Mouse (Mus musculus) heart, postnatal 4 days (tissue): ENCODE measurements around the gene Baiap3. TPM values are rescaled to one million over a fixed set of nuclear protein-coding genes. Genes with fewer than 3 reads are reported as not detected.
"Not testable (repeated sequence)": the region's sequence is repeated elsewhere in the genome, so short reads cannot be mapped to it uniquely, and the experiment has no call there.

Experiments used
- DNase-seq: peaks from one replicate; pipeline ENCODE4 v3.0.0; 2021
- total RNA-seq, 2 experiments: library from RNA; stranded (reverse); gene quantifications; 2 replicates each; pipeline ENCODE4 v1.2.3; 2021

Gene Baiap3
- total RNA-seq, 2 experiments from 2014 or later: 0.14 to 0.31 TPM

DNA sequence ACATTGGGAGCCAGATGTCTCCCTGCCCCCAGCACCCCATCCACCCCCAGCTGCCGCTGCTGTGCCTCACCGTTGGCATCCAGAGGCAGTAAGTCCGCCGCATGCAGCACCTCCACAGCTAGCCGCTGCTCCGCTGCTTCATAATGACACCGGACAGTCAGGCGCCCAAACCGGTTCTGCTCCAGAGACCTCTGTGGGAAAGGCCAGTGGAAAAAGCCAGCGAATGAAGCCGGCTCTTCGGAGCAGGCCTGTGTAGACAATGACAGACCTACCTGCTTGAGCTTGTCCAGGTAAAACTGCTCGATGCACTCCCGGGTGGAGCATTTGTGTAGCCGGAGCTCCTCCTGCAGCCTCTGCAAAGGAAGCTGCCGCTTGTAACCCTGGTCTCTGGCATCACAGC lies 11.9 kb downstream of the Baiap3 start:
- DNase-seq: no peak

DNA sequence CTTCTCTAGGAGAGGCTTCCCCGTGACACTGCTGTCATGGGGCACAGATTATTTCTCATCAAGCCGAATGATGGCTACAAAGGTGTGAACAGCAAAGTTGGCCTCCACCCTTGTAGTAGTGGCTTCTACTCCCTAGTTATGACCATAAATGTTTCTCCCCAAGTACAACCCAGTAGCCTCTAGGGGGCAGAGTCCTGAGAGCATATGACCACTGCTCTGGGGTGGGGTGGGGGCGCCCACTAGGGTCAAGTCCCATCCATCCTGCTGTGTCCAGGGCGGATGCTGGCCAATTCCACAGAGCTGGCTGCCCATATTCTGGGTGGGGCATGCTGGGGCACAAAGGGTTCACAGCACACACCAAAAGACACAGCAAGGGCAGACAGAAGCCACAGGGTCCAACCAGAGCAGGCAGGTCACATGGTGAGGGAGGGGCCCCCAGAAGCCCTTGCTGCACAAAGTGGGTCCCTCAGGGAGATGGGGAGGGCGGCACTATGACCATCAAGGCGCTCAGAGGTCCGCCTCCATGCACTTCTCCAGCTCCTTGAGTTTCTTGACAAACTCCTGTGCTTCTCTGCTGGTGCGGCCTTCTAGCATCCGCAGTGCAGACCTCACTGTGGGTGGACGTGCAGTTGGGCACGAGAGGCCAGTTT lies 12.9 kb downstream of the Baiap3 start:
- DNase-seq: no peak

DNA sequence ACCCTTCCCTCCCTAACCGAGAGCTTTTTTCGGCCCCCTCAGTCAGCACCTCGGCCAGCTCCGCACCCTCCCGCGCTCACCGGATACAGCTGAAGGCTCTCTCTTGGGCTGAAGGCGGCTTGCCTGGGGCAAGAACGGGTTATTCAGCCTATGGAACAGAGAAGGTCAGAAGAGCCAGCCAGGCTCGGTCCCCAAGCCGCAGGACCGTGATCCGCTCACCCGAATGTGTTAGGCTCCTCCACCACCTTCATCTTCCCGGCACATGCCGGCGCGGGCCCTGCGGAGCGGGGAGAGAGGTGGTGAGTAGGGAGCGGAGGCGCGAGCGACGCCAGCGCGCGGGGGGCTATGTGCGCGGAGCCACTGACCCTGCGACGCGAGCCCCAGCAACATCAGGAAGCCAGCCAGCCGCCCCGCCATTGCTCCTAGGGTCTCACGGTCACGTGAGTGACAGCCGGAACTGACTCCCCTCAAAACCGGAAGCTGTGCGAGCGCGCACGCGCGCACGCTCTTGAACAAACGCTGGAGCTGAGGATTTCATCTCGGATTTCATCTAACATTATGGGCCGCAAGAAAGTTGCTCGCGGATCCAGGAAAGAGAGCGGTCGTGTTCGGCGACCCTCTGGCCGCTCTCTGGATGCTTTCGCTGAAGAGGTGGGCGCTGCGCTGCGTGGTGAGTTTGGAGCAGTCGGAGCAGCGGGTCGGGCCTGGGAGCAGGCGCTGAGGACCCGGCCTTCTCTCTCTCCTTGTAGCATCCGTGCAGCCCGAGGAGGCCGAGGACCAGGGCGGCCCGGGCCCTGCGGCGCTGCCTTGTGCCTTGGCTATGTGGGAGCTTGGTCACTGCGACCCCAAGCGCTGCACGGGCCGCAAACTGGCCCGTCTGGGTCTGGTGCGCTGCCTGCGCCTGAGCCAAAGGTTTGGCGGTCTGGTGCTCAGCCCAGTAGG lies 16.2 kb downstream of the Baiap3 start, which contains the start of the genes Gnptg and Tsr3:
Gene Gnptg, minus strand, starts transcription at position 430 of the 942 bp plus-strand sequence.
Gene Tsr3, plus strand, starts transcription at position 476 of the 942 bp plus-strand sequence.
- DNase-seq: peak; percentile 85

DNA sequence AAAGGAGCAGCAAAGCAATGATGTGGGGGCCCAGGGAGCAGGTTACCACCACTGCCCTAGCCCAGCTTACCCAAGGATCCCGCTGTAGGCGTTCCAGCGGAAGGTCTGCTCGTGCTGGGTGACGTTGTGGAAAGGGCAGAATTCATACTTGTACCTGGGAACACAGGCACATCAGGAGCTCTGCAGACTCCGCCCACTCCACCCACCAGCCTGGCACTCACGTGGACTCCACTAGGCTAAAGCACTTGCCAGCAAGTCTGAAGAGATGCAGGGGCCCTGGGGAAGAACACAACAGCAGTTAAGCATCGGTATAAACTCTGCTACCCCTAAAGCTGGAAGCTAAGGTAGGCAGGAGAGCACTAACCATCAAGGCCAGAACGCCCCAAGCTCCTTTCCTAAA lies 20.5 kb downstream of the Baiap3 start:
- DNase-seq: no peak

DNA sequence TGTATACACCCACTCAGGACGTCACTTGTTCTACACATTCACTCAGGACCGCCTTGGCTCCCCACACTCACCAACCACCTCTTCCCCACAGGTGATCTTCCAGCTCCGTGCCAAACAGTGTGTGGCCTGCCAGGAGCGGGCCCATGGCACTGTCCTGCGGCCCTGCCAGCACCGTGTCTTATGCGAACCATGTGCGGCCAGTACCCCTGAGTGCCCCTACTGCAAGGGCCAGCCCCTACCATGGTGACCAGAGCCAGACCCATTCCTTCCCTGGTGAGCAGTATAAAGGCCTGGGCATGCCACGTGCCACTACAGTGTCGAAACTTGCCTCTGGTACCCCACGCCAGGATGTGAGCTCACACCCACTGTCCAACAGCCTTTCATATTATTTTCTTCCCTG lies 24.5 kb downstream of the Baiap3 start:
- not testable (repeated sequence) for DNase-seq

DNA sequence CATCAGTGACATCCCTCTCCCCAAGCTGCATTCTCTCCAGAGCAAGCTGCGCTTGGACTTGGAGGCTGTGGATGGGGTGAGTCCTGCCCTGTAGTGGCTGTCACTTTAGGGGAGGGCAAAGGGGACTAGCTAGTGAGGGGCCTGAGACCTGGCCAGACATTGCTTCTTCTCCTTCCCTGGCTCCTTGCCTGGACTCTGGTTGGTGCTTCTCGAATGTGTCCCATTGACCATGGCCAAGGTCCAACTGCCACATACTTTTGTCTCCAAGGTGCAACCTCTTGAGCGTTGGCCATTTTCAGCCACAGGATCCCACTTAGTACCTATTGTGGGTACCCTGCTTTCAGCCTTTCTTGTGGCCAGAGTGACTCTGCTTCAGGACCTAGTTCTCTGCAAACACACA lies 25.5 kb downstream of the Baiap3 start:
- DNase-seq: no peak

DNA sequence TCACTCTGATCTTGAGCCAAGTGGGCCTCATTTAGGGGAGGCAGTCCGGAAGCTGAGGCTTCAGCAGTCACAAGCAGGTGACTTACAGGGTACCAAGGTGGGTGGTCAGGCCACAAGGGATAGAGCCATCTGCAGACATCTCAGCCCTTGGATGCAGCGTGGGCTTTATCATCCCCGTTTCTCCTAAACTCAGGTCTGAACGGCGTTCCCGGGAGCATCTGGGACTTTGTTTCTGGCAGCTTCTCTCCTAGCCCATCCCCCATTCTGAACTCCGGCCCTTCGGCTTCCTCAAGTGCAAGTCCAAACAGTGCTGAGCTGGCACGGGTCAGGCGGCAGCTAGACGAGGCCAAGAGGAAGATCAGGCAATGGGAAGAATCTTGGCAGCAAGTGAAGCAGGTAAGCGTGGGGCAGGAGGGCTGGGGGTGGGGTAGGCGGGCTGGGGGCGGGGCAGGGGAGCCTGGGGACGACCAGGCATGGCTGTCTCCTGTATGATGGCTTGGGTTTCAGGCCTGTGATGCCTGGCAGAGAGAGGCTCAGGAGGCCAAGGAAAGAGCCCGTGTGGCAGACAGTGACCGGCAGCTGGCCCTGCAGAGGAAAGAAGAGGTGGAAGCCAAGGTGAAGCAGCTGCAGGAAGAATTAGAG lies 26.0 kb downstream of the Baiap3 start:
- not testable (repeated sequence) for DNase-seq

DNA sequence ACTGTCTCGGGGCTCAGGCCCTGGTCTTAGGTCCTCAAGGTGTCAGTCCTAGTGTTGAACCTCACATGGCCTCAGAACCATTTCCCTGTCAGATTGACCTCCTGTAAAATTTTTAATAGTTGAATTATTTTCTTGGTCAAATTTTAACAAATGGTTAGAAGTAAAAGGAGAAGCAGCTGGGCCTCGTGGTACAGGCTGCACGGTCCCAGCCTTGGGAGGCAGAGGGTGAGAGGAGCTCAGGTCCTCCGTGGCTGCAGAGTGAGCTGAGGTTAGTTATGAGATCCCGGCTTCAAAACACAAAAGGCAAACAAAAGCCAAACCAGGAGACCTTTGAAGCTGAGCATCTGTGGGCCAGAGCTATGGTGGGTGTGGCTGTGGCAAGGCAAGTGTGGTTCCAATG lies 28.2 kb downstream of the Baiap3 start:
- no peak for DNase-seq

DNA sequence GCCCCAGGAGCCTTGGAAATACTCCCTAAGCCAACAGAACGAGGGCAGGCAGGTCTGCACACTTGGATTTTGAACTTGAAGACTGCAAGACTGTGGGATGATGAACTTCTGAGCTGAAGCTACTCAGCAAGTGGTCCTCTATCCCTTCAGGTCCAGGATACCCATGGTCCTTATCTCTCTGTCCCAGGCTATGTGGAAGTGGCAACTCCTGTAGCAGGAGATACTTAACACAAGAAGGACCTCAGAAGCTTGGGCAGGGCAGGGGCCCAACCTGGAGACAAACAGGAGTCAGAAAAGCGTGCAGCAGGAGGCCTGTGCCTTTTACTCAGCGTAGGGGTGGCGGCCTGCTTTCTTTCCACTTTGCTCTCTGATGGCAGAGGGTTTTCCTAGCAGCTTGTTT lies 30.5 kb downstream of the Baiap3 start:
- no peak for DNase-seq

DNA sequence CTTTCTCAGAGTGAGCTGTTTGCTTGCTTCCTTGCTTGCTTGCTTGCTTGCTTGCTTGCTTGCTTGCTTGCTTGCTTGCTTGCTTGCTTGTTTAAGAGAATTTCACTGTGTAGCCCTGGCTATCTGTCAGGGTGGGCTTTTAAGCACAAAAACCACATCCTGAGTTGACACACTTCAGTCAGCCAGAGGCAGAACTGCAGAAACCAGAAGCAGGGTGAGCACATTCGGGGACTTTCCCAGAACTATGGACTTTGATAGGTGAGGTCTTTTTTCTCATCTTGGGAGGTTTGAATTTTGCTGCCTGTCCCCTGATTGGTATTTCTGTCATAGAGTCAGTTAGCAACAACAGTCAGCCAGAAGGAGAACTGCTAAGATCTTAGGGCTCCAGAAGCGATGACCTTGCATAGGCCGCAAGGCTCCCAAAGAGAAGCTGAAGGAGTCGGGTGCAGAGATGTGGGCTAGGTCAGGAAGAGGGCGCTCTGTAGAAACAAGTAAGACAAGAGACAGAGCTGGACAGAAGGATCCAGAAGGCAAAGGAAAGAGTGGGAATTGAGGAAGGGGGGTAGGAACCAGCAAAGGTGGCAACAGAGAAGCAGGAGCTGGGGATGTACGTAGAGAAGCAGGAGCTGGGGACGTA lies 31.5 kb downstream of the Baiap3 start:
- DNase-seq: no peak

DNA sequence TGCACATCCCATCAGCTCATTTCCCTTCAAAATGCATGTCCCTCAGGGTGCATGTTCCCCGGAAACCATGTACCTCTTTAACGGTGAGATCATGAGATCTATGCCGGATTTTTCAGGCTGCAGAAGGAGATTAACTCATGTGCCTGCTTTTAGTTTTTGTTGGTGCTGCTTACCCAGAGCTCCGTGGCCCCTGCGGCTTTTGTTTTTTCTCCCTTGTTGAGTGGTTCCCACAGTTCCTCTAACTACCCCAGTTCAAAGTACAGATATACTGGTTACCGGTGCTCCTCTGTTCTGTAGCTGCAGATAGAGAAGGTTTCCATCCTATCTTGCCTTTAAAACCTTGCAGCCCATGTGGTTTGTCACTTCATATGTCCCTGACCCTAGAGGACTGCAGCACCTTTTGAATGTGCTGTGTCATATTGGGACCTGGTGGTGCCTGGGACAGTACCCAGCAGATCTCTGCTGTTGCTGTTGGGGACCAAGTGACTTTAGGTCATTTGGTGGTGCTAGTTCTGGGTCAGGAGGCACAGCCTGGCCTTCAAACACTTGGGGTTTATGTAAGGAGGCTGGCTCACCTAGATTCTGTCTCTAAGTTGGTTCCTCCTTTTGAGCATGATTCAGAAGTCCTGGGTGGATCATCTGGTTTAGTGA lies 33.1 kb downstream of the Baiap3 start:
- DNase-seq: no peak

DNA sequence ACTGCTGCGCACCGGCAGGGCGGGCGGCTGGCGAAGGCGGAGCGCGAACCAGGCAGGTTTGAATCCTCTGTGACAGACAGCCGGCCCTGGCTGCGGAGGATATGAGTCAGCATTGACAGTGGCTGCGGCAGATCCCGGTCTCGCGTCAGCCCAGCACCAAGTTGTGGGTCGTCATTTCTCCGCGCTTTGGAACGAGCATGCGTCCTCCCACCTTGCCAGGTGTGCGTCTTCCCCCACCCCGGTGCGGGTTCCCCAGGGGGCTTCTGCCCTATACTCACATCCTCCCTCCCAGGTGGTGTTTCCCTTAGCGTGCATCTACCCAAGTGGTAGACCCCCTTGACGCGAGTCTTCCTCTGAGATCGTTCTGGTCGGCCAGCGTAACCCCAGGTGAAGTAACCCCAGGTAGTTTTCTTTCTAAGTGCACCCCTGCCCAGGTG lies 33.6 kb downstream of the Baiap3 start:
- not testable (repeated sequence) for DNase-seq

DNA sequence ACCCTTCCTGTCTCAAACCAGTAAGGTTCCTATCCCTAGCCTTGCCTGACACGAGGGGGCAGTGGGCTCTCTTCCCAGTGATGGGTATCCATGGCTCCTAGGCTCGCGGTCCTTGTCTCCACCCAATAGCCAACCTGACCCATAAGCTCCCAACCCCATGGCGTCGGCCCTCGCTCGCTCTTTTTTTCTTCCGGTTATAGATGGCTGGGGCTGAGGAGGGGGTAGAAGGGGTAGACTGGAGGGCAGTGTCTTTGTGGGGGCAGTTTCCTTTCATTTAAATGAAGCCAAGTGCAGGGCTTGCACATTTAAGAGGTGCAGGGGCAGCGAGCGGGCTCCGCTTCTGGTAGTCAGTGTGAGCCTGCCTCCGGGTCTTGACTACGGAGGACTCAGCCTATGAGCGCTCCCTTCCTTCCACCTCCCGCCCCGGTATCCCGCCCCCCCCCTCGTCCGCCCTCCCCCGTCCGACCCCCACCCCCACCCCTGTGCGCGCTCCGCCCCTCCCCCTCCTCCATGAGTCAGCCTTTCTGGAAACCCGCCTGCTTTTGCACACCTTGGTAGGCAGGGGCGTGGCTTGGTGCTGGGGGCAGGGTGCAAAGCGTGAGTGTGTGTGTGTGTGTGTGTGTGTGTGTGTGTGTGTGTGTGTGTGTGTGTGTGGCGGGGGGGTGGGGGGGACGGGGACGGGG lies 34.2 kb downstream of the Baiap3 start:
- peak; percentile 60 for DNase-seq

DNA sequence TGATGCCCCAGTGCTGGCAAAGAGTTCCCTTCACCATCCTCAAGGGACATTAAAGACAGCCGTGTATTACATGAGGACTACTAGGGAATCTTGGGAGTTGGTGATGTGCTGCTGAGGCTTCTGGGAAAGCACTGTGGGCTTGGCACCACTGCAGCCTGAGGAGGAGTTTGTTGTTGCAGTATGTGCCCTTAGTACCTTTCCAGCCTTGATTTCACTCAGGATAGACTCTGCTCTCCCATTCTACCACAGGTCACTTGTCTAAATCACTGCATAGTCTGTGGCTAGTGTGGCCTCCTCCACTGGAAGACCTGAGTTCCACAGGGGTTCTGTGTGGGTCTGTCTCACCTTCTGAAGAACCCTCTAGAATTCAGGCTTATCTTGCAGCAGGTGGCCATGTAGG lies 35.4 kb downstream of the Baiap3 start:
- no peak for DNase-seq

DNA sequence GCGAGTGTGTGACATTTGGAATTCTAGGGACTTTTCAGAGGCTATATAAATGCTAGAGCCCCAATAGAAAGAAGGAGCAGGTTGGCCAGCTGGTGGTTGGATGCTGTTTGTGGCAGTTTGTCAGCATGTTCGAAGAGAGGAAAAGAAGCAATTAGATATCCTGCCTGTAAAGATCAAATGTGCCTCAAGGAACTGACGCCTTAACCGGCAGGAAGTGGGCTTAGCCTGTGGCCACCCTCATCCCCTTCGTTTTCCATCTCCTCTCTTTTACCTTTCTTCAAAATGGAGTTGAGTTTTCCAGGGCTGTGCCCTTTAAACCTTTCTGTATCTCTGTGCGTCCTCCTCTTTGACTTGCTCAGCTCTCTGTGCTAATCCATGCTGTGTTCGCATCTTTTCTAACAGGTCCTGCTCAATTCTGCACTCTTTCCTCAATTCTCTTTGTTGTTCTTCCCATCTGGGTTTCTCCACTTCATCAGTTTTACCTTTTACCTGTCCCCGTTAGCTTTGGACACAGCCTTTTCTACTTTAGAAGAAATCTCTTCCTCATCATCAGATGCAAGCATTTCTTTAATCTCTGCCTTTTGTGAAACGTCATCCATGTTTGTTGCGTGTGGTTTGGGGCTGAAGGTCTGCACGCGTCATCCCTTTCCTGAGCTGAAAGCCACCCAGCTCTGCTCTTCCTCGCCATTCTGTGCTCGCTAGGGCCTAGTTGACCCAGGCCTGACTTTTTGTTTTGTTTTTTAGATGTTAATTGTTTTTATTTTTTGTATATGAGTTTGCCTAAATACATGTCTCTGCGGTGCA lies 36.5 kb downstream of the Baiap3 start:
- no peak for DNase-seq

DNA sequence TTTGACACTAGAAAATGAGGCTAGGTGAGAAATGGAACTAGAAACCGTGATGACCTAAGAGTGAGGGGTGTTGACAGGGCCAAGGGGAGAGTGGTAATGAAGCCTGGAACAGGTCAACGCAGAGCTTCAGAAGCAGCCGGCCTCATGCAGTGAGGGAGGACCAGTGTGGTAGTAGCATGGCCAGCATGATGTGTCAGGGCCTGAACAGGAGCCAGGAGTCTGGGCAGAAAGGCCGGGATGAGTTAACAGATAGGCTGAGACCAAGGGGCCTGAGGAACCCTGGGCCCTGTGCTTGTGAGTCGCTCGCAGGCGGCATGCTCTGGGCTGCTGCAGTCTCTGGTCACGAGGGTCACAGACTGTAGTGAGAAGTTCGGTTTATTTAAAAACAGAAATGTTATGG lies 37.2 kb downstream of the Baiap3 start:
- no peak for DNase-seq

DNA sequence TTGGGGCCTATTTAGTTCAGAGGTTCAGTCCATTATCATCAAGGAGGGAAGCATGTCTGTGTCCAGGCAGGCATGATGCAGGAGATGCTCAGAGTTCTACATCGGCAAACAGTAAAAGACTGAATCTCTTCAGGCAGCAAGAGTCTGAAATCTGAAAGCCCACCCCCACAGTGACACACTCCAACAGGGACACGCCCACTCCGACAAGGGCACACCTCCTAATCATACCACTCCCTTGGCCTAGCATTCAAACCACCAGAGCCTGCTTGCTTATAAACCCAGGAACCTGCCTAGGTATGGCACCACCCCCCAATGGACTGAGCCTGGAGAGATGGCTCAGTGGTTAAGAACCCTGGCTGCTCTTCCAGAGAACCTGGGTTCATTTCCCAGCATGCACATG lies 40.7 kb downstream of the Baiap3 start:
- DNase-seq: no peak

DNA sequence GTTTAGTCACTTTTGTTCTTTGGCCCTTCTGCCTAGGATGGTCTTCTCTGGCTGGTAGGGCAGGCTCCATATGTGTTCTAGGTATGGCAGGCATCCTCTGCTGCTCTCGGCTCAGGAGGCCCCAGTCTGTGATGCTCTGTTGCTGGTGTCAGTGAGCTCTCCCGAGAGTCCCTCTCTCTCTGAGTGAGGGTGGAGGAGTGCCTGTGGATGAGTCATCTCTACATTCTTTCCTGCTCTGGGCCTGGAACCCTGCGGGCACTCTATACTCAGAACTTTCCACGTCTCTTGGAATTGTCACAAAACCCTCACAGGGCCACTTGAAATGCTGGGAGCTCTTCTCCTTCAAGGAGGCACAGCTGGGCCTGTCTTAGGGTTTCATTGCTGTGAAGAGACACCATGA lies 44.5 kb downstream of the Baiap3 start:
- DNase-seq: no peak

DNA sequence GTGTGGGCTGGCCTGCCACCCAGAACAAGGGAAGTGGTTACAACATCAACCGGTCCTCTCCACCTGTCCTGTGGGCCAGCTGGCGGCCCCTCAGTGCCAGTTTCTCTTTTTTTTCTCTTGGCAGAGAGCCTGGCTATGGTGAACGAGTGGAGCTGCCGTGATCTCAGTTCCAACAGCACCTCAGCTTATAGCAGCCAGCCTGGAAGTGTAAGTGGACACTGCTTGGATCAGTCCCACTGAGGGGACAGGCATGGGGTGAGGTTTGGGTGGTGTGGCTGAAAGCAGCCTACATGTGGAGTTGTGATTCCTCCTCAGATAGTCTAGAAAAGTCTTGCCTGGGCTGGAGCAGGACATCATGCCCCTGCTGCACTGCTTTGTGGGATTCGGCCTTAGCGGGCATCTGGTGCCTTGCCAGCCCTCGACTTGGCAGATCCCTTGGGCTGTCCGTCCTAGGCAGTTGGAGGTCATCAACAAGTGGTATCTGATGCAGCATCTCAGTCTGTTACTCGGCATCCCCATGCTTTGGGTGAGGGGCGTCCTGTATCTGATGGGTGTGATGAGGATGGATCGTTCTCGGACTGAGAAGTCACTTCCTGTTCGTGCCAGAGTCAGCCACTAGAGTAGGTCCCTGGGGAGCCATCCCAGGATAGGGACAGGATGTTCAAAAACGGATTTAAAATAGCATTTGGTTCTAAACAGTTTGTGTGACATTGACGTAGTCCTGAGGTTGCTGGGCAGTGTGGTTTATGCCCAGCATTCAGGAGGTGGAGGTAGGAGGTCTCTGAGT lies 45.3 kb downstream of the Baiap3 start:
- DNase-seq: peak; percentile 33

DNA sequence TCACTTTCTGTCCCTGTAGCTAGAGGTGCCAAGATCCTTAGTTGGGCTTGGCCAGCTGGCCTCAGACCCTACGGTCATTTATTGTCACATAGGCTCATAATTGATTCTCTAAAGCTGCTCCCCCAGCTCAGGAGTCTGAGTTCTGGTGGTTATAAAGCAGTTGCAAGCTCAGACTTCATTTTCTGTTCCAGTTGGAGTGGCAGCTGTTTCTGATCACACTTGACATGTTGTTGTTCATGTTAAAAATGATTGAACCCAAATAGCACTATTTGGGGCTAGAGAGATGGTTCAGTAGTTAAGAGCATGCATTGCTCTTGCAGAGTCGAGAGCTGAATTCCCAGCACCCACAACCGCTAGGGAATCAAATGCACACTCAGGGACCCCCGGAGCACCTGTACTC lies 46.2 kb downstream of the Baiap3 start:
- DNase-seq: no peak
